Mouse (Mus musculus): ENCODE measurements around the gene Cox5a.

GRCm38 (mm10) chr9:57575577-57575976 is 54.5 kb downstream of the Cox5a start:
- TF ChIP-seq POLR2A (IDR thresholded peaks at IDR 0.05; ENCODE audit: borderline replicate concordance, insufficient read depth, low read length): no peak
- TF ChIP-seq CTCF (IDR thresholded peaks at IDR 0.05; ENCODE audit: borderline replicate concordance, insufficient read depth, low read depth, low read length): no peak

Measured in cerebellum, adult 2 months (tissue).